ENCODE assay signal across 9 mouse cellular contexts in the genomic region with DNA sequence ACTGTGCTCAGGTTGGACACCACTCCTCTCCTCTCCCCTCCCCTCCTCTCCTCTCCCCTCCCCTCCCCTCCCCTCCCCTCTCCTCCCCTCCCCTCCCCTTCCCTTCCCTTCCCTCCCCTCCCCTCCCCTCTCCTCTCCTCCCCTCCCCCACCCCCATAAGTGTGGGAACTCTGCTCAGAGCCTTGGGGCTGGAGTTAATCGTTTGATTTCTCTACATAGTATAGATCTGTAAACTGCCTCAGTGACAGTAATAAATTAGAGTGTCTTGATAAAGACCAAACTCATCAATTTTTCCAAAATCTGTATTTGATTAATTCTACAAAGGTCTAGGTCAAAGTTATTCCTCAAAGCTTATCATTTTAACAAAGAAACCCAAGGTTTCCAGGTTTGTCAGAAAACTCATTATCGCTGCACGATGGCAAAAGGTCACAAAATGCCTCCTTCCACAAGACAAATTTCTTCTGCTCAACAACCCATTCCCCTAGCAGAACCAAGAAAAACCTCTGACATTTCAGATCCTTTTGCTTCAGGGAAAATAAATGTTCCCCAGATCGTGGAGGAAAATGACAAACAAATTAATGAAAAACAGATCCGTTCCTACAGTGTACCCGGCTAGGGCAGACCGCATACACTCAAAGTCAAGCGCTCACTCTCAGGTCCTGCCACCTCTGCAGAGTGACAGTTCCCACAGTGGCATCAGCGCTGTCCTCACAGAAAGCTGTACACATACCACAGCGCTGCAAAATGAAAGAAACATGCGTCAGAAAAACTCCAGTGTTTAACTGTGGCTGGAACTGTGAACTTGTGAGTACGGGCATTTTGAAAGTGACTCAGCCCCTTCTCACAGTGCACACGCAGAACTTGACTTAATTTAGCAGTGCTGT.
DNase-seq lines count a peak whose midpoint lies in the region; ATAC-seq and TF ChIP-seq lines count a peak whose summit lies in the region.
"Had no signal": no experiment of that assay in that cellular context is flagged by ENCODE, and none has a peak within 500 bp of the region (broad histone marks: within the 10 kb centered on the region; RNA-seq: fewer than 3 reads in every experiment).

No protein-coding gene starts in this region.

- no peaks in the 10 kb centered on the region for H3K36me3 ChIP-seq in heart, embryonic 14.5 days (ENCODE audit: control insufficient read depth, insufficient read depth, low read length)
- no peaks in the 10 kb centered on the region for H3K36me3 ChIP-seq in CH12.LX (replicated peaks in 1 of 2; ENCODE audit: control insufficient read depth in 1 of 2, insufficient read depth in 1 of 2, low read length in 1 of 2)
- no peaks in the 10 kb centered on the region for H3K36me3 ChIP-seq in embryonic facial prominence, embryonic 11.5 days (replicated peaks; ENCODE audit: control insufficient read depth, insufficient read depth, low read depth, low read length)
- no peaks in the 10 kb centered on the region for H3K36me3 ChIP-seq in limb, embryonic 13.5 days
- no peaks in the 10 kb centered on the region for H3K36me3 ChIP-seq in forebrain, embryonic 11.5 days (ENCODE audit: control insufficient read depth, insufficient read depth, low read length)

- no peak overlapping the region for H3K27ac ChIP-seq in heart, embryonic 14.5 days (replicated peaks in 1 of 2; ENCODE audit: control insufficient read depth in 1 of 2, insufficient read depth in 1 of 2, low read depth in 2 of 2, low read length in 2 of 2)
- H3K27ac ChIP-seq in CH12.LX (ENCODE audit: insufficient read depth, low read depth): no peak overlapping the region
- peak overlapping the region; percentile 65 for H3K27ac ChIP-seq in embryonic facial prominence, embryonic 11.5 days (replicated peaks; ENCODE audit: low read depth, low read length)
- peak overlapping the region; percentile 77 for H3K27ac ChIP-seq in limb, embryonic 13.5 days
- no peak overlapping the region for H3K27ac ChIP-seq in forebrain, embryonic 11.5 days (ENCODE audit: low read depth, low read length)
- H3K27ac ChIP-seq: layer of hippocampus, adult 2 months had no signal

- no peaks in the 10 kb centered on the region for H3K79me2 ChIP-seq in CH12.LX (replicated peaks; ENCODE audit: control insufficient read depth, extremely low read depth, insufficient read depth, poor library complexity, severe bottlenecking)

- TF ChIP-seq EP300 in CH12.LX (IDR thresholded peaks at IDR 0.05; ENCODE audit: low read length): no peak

- H3K4me3 ChIP-seq in heart, embryonic 14.5 days (ENCODE audit: control insufficient read depth in 1 of 2, insufficient read depth in 1 of 2, low read depth in 1 of 2, low read length in 2 of 2): no peak overlapping the region
- H3K4me3 ChIP-seq in CH12.LX (replicated peaks in 1 of 3; ENCODE audit: low read depth in 2 of 3, low read length in 2 of 3, poor library complexity in 1 of 3): no peak overlapping the region
- H3K4me3 ChIP-seq in embryonic facial prominence, embryonic 11.5 days (ENCODE audit: low read depth, low read length): no peak overlapping the region
- H3K4me3 ChIP-seq in limb, embryonic 13.5 days: peak overlapping the region; percentile 18; the same call in 1 of the 2 replicates
- H3K4me3 ChIP-seq in forebrain, embryonic 11.5 days (ENCODE audit: low read depth, low read length): no peak overlapping the region
- H3K4me3 ChIP-seq: layer of hippocampus, adult 2 months had no signal

- no peaks in the 10 kb centered on the region for H3K9me3 ChIP-seq in heart, embryonic 14.5 days (ENCODE audit: control insufficient read depth, low read length)
- no peaks in the 10 kb centered on the region for H3K9me3 ChIP-seq in CH12.LX (replicated peaks; ENCODE audit: low read length)
- no peaks in the 10 kb centered on the region for H3K9me3 ChIP-seq in embryonic facial prominence, embryonic 11.5 days (replicated peaks; ENCODE audit: control insufficient read depth, low read length)
- H3K9me3 ChIP-seq in limb, embryonic 13.5 days: no peaks in the 10 kb centered on the region
- H3K9me3 ChIP-seq in forebrain, embryonic 11.5 days (ENCODE audit: control insufficient read depth, low read length): no peaks in the 10 kb centered on the region

- no peaks in the 10 kb centered on the region for H3K27me3 ChIP-seq in heart, embryonic 14.5 days (ENCODE audit: control insufficient read depth, insufficient read depth, low read length)
- H3K27me3 ChIP-seq in CH12.LX (replicated peaks): no peaks in the 10 kb centered on the region
- no peaks in the 10 kb centered on the region; the same call in 1 of the 2 replicates for H3K27me3 ChIP-seq in embryonic facial prominence, embryonic 11.5 days (ENCODE audit: control insufficient read depth, insufficient read depth, low read length)
- H3K27me3 ChIP-seq in limb, embryonic 13.5 days: no peaks in the 10 kb centered on the region
- H3K27me3 ChIP-seq in forebrain, embryonic 11.5 days (ENCODE audit: control insufficient read depth, insufficient read depth, low read length): no peaks in the 10 kb centered on the region

- in situ Hi-C loops in CH12.LX (cut with MboI; ENCODE audit: low pct_ligation_motif_present, low pct_unique_long_range_greater_than_20kb, low sequenced_read_pairs): no loop called here

- TF ChIP-seq POLR2A in CH12.LX (IDR thresholded peaks at IDR 0.05; ENCODE audit: low read depth, low read length): no peak

- dilution Hi-C loops in CH12.LX (cut with MboI; ENCODE audit: extremely low pct_ligation_motif_present, extremely low pct_unique_long_range_greater_than_20kb, low sequenced_read_pairs): no loop called here

- peak overlapping the region; percentile 44 for H3K4me2 ChIP-seq in heart, embryonic 14.5 days (ENCODE audit: low read length)
- peak overlapping the region; percentile 75 for H3K4me2 ChIP-seq in CH12.LX (ENCODE audit: insufficient read depth, low read depth, poor library complexity, severe bottlenecking)
- no peak overlapping the region for H3K4me2 ChIP-seq in embryonic facial prominence, embryonic 11.5 days (ENCODE audit: low read depth, low read length)
- H3K4me2 ChIP-seq in limb, embryonic 13.5 days (replicated peaks): peak overlapping the region; percentile 51
- no peak overlapping the region for H3K4me2 ChIP-seq in forebrain, embryonic 11.5 days (ENCODE audit: low read depth, low read length, severe bottlenecking)

- TF ChIP-seq RAD21 in CH12.LX (IDR thresholded peaks at IDR 0.05; ENCODE audit: low read depth, low read length): no peak

- ATAC-seq in heart, embryonic 14.5 days (ENCODE audit: insufficient number of reproducible peaks, insufficient read depth, low FRiP score, low read depth): no peak
- no peak; the same call in 1 of the 2 replicates for ATAC-seq in embryonic facial prominence, embryonic 11.5 days (replicated peaks; ENCODE audit: insufficient number of reproducible peaks, low FRiP score, low TSS enrichment, low read depth)
- no peak for ATAC-seq in limb, embryonic 13.5 days (ENCODE audit: low FRiP score, low read depth)
- ATAC-seq in forebrain, embryonic 11.5 days (replicated peaks; ENCODE audit: low FRiP score): no peak

- no peak overlapping the region for H3K9ac ChIP-seq in heart, embryonic 14.5 days (ENCODE audit: low read length)
- H3K9ac ChIP-seq in CH12.LX (ENCODE audit: insufficient read depth, low read depth): no peak overlapping the region
- no peak overlapping the region; the same call in 1 of the 2 replicates for H3K9ac ChIP-seq in embryonic facial prominence, embryonic 11.5 days (replicated peaks; ENCODE audit: low read length)
- peak overlapping the region; percentile 46; the same call in 1 of the 2 replicates for H3K9ac ChIP-seq in limb, embryonic 13.5 days
- no peak overlapping the region for H3K9ac ChIP-seq in forebrain, embryonic 11.5 days (ENCODE audit: low read length)

- 42% methylated on average over 13 of the region's 13 CpGs for WGBS in heart, embryonic 14.5 days
- WGBS in embryonic facial prominence, embryonic 11.5 days: 27% methylated on average over 13 of the region's 13 CpGs
- WGBS in limb, embryonic 13.5 days: 19% methylated on average over 13 of the region's 13 CpGs
- whole genome bisulfite sequencing in forebrain, embryonic 11.5 days: 66% methylated on average over 13 of the region's 13 CpGs

- no peak for DNase-seq in heart, adult 18-20 months
- no peak for DNase-seq in CH12.LX (ENCODE audit: extremely low read depth)
- peak; percentile 61 for DNase-seq in embryonic facial prominence, embryonic 11.5 days (ENCODE audit: low spot score)
- no peak for DNase-seq in forebrain, embryonic 11.5 days (ENCODE audit: low spot score)
- DNase-seq in spleen, adult 12 weeks (ENCODE audit: low spot score): no peak
- no peak for DNase-seq in cerebellum, postnatal 14 days

- peaks cover 0 to 13% of the 10 kb centered on the region in 2 experiments; a peak in 1 of 4 replicates for H3K4me1 ChIP-seq in heart, embryonic 14.5 days (ENCODE audit: control insufficient read depth in 2 of 2, insufficient read depth in 2 of 2, low read length in 2 of 2)
- H3K4me1 ChIP-seq in CH12.LX (ENCODE audit: control insufficient read depth in 1 of 2, insufficient read depth in 2 of 2): peaks cover 0 to 31% of the 10 kb centered on the region in 2 experiments; a peak in 2 of 4 replicates
- H3K4me1 ChIP-seq in embryonic facial prominence, embryonic 11.5 days (ENCODE audit: control insufficient read depth, insufficient read depth, low read length): no peaks in the 10 kb centered on the region
- peaks cover 31% of the 10 kb centered on the region for H3K4me1 ChIP-seq in limb, embryonic 13.5 days
- H3K4me1 ChIP-seq in forebrain, embryonic 11.5 days (replicated peaks; ENCODE audit: control insufficient read depth, insufficient read depth, low read length): no peaks in the 10 kb centered on the region

- TF ChIP-seq CTCF in CH12.LX (conservative IDR thresholded peaks at IDR 0.05 in 1 of 2, IDR thresholded peaks at IDR 0.05 in 1 of 2; ENCODE audit: low read depth in 2 of 2, low read length in 2 of 2): no peak

TF ChIP-seq in CH12.LX, 34 proteins besides CTCF, POLR2A, EP300 and RAD21 (continues in another document):
- TF ChIP-seq USF1 (IDR thresholded peaks at IDR 0.05; ENCODE audit: low read depth, low read length): no peak
- TF ChIP-seq CHD1 (IDR thresholded peaks at IDR 0.05; ENCODE audit: low read depth, low read length): no peak
- no peak for TF ChIP-seq ZMIZ1 (IDR thresholded peaks at IDR 0.05; ENCODE audit: low read depth, low read length)
- no peak for TF ChIP-seq JUND (conservative IDR thresholded peaks at IDR 0.05; ENCODE audit: low read depth, low read length)
- TF ChIP-seq KAT2A (IDR thresholded peaks at IDR 0.05; ENCODE audit: insufficient replicate concordance, low read length): no peak
- no peak for TF ChIP-seq ELF1 (IDR thresholded peaks at IDR 0.05; ENCODE audit: low read depth, low read length)
- TF ChIP-seq PAX5 (IDR thresholded peaks at IDR 0.05; ENCODE audit: low read length): no peak
- no peak for TF ChIP-seq NRF1 (IDR thresholded peaks at IDR 0.05; ENCODE audit: low read depth, low read length)
- TF ChIP-seq ZKSCAN1 (IDR thresholded peaks at IDR 0.05; ENCODE audit: borderline replicate concordance, low read depth, low read length): no peak
- no peak for TF ChIP-seq HCFC1 (IDR thresholded peaks at IDR 0.05; ENCODE audit: low read depth, low read length)
- no peak for TF ChIP-seq USF2 (conservative IDR thresholded peaks at IDR 0.05; ENCODE audit: low read depth, low read length)
- no peak for TF ChIP-seq MAFK (IDR thresholded peaks at IDR 0.05; ENCODE audit: insufficient replicate concordance, low read length)

Comparison
In these comparisons a context has a peak if more than half of its experiments do, and no peak if none do; other contexts are left out.
1. H3K27ac ChIP-seq: peak in embryonic facial prominence, embryonic 11.5 days (single experiment) and limb, embryonic 13.5 days (single experiment); none in heart, embryonic 14.5 days (0 of 2), CH12.LX (single experiment) and forebrain, embryonic 11.5 days (single experiment).
2. H3K4me2 ChIP-seq: peak in heart, embryonic 14.5 days (single experiment), CH12.LX (single experiment) and limb, embryonic 13.5 days (single experiment); none in embryonic facial prominence, embryonic 11.5 days (single experiment) and forebrain, embryonic 11.5 days (single experiment).